Mouse (Mus musculus): Measurements from ENCODE around the gene Cdh5. TPM values are rescaled to one million over a fixed set of nuclear protein-coding genes. Genes with fewer than 3 reads are reported as not detected.
"Not testable (repeated sequence)": the region's sequence is repeated elsewhere in the genome, so short reads cannot be mapped to it uniquely, and the experiment has no call there.

Cdh5 gene
- polyA plus RNA-seq (2012; rRNA removed): 15.9 and 29.1 TPM in 2 replicates

GRCm38 (mm10) chr8:104101415-104101814 is at the start of gene Cdh5:
Gene Cdh5 (plus strand): TSS chr8:104101625.
- DNase-seq (ENCODE audit: low spot score): no peak

GRCm38 (mm10) chr8:104059922-104060321 is 41.5 kb upstream of the Cdh5 start:
- no peak for DNase-seq (ENCODE audit: low spot score)

- no peak for DNase-seq (ENCODE audit: low spot score)
These were observed 41.0 kb upstream of the Cdh5 start for GRCm38 (mm10) chr8:104060446-104060845.

- no peak for DNase-seq (ENCODE audit: low spot score)
These were observed 40.1 kb upstream of the Cdh5 start for GRCm38 (mm10) chr8:104061048-104061988.

- no peak for DNase-seq (ENCODE audit: low spot score)
These were observed 39.2 kb upstream of the Cdh5 start for GRCm38 (mm10) chr8:104061989-104062820.

GRCm38 (mm10) chr8:104065223-104065622 is 36.2 kb upstream of the Cdh5 start:
- DNase-seq (ENCODE audit: low spot score): no peak

- DNase-seq (ENCODE audit: low spot score): no peak
These were observed 35.4 kb upstream of the Cdh5 start for GRCm38 (mm10) chr8:104065906-104066518.

GRCm38 (mm10) chr8:104067390-104067925 is 34.0 kb upstream of the Cdh5 start:
- DNase-seq (ENCODE audit: low spot score): no peak

- DNase-seq (ENCODE audit: low spot score): no peak
These were observed 32.9 kb upstream of the Cdh5 start for GRCm38 (mm10) chr8:104068421-104069035.

- not testable (repeated sequence) for DNase-seq (ENCODE audit: low spot score)
These were observed 31.1 kb upstream of the Cdh5 start for GRCm38 (mm10) chr8:104070201-104070865.

- DNase-seq (ENCODE audit: low spot score): no peak
These were observed 30.5 kb upstream of the Cdh5 start for GRCm38 (mm10) chr8:104070949-104071348.

GRCm38 (mm10) chr8:104075079-104075478 is 26.3 kb upstream of the Cdh5 start:
- DNase-seq (ENCODE audit: low spot score): no peak

GRCm38 (mm10) chr8:104076541-104077412 is 24.6 kb upstream of the Cdh5 start:
- DNase-seq (ENCODE audit: low spot score): no peak

GRCm38 (mm10) chr8:104078091-104078490 is 23.3 kb upstream of the Cdh5 start:
- no peak for DNase-seq (ENCODE audit: low spot score)

GRCm38 (mm10) chr8:104085281-104085680 is 16.1 kb upstream of the Cdh5 start:
- no peak for DNase-seq (ENCODE audit: low spot score)

GRCm38 (mm10) chr8:104086615-104087014 is 14.8 kb upstream of the Cdh5 start:
- no peak for DNase-seq (ENCODE audit: low spot score)

- no peak for DNase-seq (ENCODE audit: low spot score)
These were observed 14.3 kb upstream of the Cdh5 start for GRCm38 (mm10) chr8:104087091-104087490.

GRCm38 (mm10) chr8:104087878-104088277 is 13.5 kb upstream of the Cdh5 start:
- DNase-seq (ENCODE audit: low spot score): not testable (repeated sequence)

GRCm38 (mm10) chr8:104088881-104089280 is 12.5 kb upstream of the Cdh5 start:
- no peak for DNase-seq (ENCODE audit: low spot score)
